Mouse (Mus musculus) urinary bladder, postnatal 4 days (tissue): Measurements from ENCODE around the gene Snapc2.
"Not testable (repeated sequence)": the region's sequence is repeated elsewhere in the genome, so short reads cannot be mapped to it uniquely, and the experiment has no call there.

ENCODE experiments used
- DNase-seq, 2 experiments: peaks; one replicate each; pipeline ENCODE4 v3.0.0; 2021 to 2022; ENCODE audit warnings: low spot score in 2 of 2

Gene Snapc2

GRCm38 (mm10) chr8:4237814-4238433 lies 15.0 kb upstream of the Snapc2 start:
- no peak for DNase-seq

- DNase-seq: peak; percentile 100
Observed at GRCm38 (mm10) chr8:4238434-4239192, 14.3 kb upstream of the Snapc2 start, which contains the start of the genes Map2k7 and Gm49320. Gene Map2k7, plus strand, starts transcription at chr8:4238740. Gene Gm49320, plus strand, starts transcription at chr8:4238865.

DNA sequence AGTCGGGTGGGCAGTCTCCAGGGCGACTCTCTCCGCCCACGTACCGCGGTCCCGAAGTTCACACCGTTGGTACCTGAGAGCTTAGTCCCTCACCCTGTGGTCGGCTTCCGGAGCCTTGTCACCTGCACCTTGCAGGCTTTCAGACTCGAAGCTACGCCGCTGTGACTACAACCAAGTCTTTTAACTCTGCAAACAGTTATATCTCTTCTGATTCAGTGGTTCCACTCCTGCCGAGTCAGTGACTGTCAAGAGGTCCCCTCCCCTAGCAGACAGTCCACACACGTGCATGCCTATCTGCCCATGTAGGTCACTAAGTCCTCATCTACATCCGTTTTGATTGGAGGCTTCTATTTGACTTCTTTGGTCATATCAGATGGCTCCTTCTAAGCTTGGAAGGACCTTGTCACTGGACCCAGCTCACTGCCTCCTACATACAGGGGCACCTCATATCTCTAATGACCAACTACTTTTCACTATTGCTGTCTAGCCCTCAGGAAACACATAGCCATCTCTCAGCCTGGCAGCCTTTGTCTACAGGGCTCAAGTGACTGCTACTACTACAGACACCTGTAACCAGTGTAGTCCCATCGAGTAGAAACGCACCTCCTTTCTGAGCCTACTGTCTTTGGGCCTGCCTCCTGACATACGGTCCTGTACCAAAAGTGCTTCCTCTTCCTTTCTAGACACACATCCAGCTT lies 13.5 kb upstream of the Snapc2 start:
- no peak for DNase-seq

- no peak for DNase-seq
Observed at GRCm38 (mm10) chr8:4245061-4245460, 7.8 kb upstream of the Snapc2 start.

DNA sequence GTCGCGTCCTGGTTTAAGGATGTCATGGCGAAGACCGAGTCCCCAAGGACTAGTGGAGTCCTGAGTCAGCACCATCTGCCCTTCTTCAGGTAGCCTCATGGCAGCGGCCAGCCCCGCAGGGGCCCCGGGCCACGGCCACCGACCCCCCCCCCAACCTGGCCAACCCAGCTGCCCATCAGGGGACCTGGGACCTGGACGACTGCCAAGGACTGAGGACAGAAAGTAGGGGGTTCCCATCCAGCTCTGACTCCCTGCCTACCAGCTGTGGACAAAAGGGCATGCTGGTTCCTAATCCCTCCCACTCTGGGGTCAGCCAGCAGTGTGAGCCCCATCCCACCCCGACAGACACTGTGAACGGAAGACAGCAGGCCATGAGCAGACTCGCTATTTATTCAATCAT lies 7.1 kb upstream of the Snapc2 start:
- DNase-seq: no peak

DNA sequence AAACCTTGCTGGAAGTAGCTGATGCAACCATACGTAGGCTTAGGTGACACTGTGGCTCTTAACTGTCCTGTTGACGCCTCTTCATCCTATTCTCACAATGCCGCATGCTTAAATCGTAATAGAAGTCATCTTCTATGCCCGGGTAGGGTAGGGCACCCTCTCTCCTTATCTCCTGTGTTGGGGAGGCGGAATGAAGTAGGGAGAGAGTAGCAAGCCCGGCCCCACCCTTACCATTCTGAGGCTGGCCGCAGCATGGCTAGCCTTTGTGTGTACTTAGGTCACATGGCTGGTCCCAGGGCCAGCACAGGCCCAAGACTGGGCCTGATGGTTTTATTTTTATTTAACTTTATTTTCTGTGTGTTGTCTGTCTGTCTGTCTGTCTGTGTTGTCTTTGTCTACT lies 5.6 kb upstream of the Snapc2 start:
- no peak for DNase-seq

DNA sequence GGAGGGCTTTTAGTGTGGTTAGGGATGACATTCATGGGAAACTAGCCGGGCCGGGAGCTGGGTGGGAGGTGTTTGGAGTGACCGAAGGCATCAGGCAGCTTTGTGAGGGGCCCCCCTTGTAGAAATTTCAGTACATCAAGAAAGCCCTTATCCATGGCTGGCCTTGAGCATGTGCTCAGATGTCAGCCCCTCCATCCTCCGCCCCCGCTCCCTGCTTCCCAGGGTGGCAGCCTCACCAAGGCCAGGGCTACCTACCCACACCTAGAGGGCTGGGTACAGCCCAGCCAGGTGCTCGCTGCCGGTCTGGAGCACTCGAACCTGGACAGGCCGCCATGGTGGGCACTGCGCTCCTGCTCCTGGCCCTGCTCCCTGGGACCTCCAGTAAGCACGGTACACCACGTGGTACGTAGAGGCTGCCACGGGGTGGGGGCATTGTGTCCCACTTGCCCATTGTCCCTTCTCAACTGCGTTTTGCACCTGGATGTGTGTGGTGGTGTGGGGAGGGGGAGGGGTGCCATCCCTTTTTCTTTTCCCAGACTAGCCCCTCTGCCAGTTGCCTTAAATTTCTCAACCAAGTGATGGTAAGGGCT lies 4.8 kb upstream of the Snapc2 start, which contains the start of gene Tgfbr3l:
Tgfbr3l (plus strand) TSS at position 264 of the 590 bp plus-strand sequence.
- no peak for DNase-seq

DNA sequence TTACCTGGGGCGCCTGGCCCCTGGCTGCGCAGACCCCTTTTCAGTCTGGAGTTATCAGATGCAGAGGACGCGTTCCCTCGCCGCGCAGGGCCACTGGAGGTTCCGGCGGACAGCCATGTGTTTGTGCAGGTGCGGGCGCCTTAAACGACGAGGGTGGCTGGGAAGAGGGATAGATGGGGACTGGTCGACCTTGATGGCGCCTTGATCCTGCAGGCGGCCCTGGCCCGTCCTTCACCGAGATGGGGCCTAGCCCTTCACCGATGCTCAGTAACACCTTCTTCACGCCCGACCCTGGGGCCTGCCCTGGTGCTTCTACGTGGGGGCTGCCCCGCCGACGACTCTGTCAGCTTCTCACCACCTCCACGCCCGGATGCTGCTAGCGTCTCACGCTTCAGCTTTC lies 3.7 kb upstream of the Snapc2 start:
- DNase-seq: peak in 1 of 2 experiments; percentile 66

DNA sequence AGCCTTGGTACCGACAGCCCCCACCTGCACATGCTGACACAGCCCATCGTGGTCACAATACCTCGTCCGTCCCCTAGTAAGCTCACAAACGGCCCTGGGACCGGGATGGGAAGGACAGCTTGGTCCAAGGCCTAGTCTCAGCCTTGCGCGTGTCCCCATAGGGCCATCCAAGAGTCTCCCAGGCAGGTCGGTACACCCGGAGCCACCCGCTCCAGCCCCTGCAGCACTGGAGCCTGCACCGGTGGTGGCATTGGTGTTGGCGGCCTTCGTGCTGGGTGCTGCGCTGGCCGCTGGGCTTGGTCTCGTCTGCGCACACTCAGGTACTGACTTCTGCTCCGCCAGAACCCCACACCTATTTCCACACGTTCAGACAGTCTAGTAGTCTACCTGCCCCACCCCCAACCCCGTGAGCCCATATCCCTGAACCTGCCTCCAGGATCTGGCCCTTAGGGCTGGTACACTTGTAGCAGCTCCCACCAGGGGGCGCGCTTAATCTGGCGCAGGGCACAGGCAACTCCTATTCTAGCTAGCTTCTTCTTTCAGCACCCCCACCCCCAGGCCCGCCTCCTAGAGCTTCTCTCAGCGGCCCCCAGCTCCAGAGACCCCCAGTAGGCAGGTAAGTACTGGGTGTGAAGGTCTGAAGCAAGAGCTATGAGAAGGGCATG lies 2.4 kb upstream of the Snapc2 start:
- peak; percentile 75 to 89 for DNase-seq

DNA sequence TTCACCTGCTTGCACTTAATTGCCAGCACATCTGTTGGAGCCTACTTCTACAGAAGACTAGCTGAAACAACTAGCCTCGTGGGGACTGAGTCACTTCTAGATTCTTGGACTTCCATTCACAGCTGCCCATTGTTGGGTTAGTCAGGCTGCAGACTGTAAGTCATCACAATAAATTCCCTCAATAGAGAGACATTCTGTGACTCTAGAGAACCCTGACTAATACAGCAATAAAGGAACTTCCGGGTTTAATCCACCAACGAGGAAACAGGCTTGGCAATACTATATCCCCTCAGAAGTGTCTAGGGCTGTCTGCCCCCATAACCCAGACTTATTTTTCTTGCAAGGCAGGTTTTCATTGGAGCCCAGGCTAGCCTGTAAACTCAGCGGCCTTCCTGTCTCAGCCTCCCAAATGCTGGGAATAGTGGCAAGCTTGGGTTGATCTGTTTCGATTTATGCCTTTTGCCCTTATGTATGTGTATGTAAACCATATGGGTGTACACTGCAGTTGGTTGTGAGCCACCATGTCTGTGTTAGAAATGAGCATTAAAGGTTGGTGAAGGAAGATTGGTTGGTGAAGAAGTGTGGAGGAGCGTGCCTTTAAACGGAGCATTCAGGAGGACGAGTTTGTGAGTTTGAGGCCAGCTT lies 642 bp upstream of the Snapc2 start:
- DNase-seq: no peak

GRCm38 (mm10) chr8:4254001-4254400 lies 1.1 kb downstream of the Snapc2 start:
- no peak for DNase-seq

GRCm38 (mm10) chr8:4255471-4255870 lies 2.6 kb downstream of the Snapc2 start:
- not testable (repeated sequence) for DNase-seq

DNA sequence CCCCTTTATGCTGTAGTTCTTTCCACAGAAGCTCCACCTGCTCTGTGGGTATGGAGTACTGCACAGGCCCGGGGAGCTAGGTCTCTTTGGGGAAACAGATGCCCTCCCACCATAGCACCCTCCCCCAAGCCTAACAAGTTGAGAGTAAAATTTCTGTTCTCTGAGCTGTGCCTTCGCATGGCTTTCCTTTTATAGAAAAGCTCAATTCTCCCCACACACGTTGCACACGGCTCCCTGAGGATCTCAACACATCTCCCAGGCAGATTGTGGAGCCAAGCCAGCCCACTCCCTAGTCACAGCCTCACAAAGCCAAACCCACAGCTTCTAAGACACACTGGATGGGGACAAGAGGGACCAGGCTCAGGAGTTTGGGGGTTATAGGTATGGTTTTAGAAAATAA lies 4.0 kb downstream of the Snapc2 start:
- no peak for DNase-seq

DNA sequence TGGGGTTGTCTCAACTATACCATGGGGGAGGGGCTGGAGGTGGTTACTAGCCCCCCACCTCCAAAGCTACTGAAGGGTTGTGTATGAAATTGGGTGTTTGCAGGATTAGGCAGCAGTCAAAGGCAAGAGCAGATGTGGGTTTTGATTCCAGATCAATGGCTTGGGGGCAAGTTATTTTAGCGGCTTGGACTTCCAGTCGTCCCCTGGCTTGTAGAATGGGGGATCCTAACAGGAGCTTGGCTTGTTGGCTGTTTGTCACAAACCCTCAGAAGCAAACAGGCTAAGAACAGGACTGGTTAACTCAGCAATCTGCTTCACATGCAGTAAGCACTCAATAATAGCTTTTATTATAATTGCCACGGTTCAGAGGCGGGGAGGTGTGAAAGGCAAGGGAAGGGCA lies 4.5 kb downstream of the Snapc2 start:
- no peak for DNase-seq

GRCm38 (mm10) chr8:4258233-4258632 lies 5.4 kb downstream of the Snapc2 start:
- peak; percentile 70 to 86 for DNase-seq

DNA sequence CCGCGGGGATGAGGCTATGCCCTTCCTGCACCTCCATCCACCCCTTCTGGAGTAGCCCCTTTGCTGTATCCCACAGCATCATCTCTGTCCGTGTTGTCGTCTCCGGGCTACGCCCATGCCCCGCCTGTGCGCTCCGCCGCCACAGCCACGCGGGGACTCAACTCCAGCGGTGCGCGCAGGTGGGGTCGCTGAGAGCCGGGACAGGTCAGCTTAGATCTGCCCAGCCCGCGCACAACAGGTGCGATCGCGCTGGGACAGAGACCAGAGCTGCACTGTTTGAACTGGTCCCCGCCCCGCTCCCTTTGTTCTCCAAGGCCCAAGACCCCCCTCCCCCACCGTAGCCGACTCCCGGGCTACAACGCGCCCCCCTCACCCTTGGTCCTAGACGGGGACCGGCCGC lies 5.8 kb downstream of the Snapc2 start:
- no peak for DNase-seq

GRCm38 (mm10) chr8:4259125-4259804 lies 6.4 kb downstream of the Snapc2 start, which contains the start of gene Ctxn1:
Gene Ctxn1, minus strand, starts transcription at chr8:4259274.
- peak; percentile 91 to 98 for DNase-seq

DNA sequence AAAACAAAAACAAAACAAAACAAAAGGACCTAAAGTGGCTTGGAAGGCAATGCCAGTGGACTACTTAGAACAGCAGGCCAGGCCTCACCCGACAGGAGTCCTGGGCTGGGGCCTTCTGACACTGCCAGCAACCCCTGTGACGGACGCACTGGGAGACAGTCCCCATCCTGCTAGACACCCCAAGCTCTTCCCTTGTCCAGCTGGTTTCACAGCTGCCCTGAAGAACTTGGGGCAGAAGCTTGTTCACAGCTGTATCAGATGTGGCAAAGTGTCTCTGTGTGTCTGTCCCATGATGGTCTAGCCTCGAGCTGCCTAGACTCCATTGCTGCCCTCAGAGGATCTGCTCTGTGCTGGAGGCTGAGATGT lies 6.9 kb downstream of the Snapc2 start:
- no peak for DNase-seq

DNA sequence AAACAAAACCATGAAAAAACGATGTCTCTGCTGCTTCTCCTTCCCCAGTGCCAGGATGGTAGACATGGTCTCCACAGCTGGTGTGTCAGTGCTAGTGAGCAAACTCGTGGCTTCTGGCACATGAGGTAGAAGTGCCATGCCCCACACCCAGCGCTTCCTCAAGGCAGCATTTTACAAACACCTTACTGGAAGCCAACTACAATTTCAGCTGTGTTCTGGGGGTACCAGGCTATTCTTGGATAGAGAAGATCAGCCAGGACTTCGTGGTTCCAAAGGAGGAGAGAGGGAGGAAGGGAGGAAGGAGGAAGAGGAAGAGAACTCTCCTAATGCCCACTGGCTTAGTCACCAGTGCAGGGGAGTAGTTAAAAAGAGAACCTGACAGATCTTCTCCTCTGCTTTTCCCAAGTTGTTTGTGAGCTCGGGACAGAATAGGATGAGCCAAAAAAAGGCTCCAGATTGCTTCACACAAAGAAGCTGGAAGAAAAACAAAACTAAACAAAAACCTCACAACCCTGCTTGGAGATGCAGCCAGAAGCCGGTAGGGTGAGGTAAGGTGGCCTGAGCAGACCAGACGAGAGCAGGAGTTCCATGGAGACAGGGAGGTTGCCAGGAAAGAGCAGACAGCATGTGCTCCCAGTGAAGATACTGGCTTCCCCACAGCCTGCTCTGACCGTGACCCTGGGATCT lies 10.4 kb downstream of the Snapc2 start:
- no peak for DNase-seq
